ENCODE assay signal across 7 mouse cellular contexts in the genomic region with DNA sequence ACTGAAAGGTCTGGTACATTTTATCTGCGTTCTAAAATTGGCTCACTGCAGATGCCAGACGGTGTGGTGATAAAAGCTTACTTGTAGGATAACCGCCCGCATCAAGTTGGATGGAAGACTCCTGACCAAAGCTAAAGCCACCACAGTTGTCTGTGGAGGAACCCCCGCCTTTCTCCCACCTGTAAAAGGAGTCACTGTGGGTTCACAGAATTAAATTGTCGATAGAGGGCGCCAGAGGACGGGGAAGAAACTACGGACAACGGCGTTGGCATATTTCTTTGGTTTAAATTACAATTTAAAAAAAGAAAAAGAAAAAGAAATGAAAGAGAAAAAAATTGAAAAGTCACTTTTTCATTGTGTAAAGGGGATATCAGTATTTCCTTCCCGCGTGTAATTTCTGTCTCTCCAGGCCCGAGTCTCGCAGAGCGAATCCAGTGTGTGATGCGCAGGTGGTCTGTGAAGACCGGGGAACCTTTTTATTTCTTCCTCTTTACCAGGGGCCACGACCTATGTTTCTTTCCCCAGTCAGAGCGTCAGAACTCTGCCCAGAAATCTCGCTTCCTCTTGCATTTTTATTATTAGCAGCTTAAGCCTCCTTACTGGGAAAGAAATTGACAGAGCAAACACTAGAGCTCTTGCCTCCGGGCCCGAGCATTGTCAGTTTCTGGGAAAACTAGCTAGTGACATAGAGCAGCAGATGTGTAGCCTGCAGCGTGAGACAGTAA. TPM values are rescaled to one million over a fixed set of nuclear protein-coding genes. Genes with fewer than 3 reads are reported as not detected.
A peak's percentile ranks its signal among the peaks of the same experiment; 100 is the strongest.
DNase-seq lines count a peak whose midpoint lies in the region; ATAC-seq and TF ChIP-seq lines count a peak whose summit lies in the region.

No protein-coding gene starts in this region.

- peak; percentile 63 for ATAC-seq in megakaryocyte, adult 5-6 weeks (ENCODE audit: poor library complexity, severe bottlenecking)

- peak; percentile 67; the same call in 1 of the 2 replicates for TF ChIP-seq CTCF in brain, embryonic 14.5 days (IDR thresholded peaks at IDR 0.05; ENCODE audit: borderline replicate concordance, extremely low read depth, insufficient read depth, insufficient read length)

- peak; percentile 47 for DNase-seq in 416B (ENCODE audit: low read depth)
- DNase-seq in CD4-positive, CD25-positive, alpha-beta regulatory T cell, adult 2 months (ENCODE audit: low read depth, low spot score): peak; percentile 85
- DNase-seq in brain, embryonic 14.5 days (ENCODE audit: low read depth): peak; percentile 78
- peak; percentile 14 to 56 for DNase-seq in frontal cortex, postnatal 14 days (ENCODE audit: low spot score in 2 of 2)
- peak; percentile 12 for DNase-seq in layer of hippocampus, adult 9-10 months (ENCODE audit: low spot score)
- peak; percentile 65 for DNase-seq in right cerebral cortex, postnatal 4 days

- TF ChIP-seq POLR2A in brain, embryonic 14.5 days (IDR thresholded peaks at IDR 0.05; ENCODE audit: borderline replicate concordance, extremely low read depth, insufficient read depth, insufficient read length, poor library complexity, severe bottlenecking): no peak

RNA-seq across cellular contexts. Expression of a gene that starts 30.7 kb away (rescaled TPM):
- 1,791 and 2,202 TPM in 2 replicates for polyA plus RNA-seq in brain, embryonic 14.5 days (2012; rRNA removed)
- total RNA-seq in megakaryocyte, adult 5-6 weeks (2015): 1,043 and 1,097 TPM in 2 replicates
- 2,083 and 2,603 TPM in 2 replicates for total RNA-seq in megakaryocyte, adult 5-6 weeks (2017)

RNA-seq across cellular contexts. Expression of a gene that starts 51.6 kb away (rescaled TPM):
- polyA plus RNA-seq in brain, embryonic 14.5 days (2012; rRNA removed): 123 and 139 TPM in 2 replicates
- 206 and 233 TPM in 2 replicates for total RNA-seq in megakaryocyte, adult 5-6 weeks (2015)
- total RNA-seq in megakaryocyte, adult 5-6 weeks (2017): 147 and 173 TPM in 2 replicates

Comparison
In these comparisons a context has a peak if more than half of its experiments do, and no peak if none do; other contexts are left out.
1. Peak in every context shown above with its lines: DNase-seq and ATAC-seq.
2. DNase-seq: peak in every context shown above with its lines; median percentile 85 in CD4-positive, CD25-positive, alpha-beta regulatory T cell, adult 2 months; 78 in brain, embryonic 14.5 days; 65 in right cerebral cortex, postnatal 4 days; 47 in 416B; 35 in frontal cortex, postnatal 14 days; 12 in layer of hippocampus, adult 9-10 months.